14 mouse cellular contexts compared by ENCODE assay signal in the genomic region with DNA sequence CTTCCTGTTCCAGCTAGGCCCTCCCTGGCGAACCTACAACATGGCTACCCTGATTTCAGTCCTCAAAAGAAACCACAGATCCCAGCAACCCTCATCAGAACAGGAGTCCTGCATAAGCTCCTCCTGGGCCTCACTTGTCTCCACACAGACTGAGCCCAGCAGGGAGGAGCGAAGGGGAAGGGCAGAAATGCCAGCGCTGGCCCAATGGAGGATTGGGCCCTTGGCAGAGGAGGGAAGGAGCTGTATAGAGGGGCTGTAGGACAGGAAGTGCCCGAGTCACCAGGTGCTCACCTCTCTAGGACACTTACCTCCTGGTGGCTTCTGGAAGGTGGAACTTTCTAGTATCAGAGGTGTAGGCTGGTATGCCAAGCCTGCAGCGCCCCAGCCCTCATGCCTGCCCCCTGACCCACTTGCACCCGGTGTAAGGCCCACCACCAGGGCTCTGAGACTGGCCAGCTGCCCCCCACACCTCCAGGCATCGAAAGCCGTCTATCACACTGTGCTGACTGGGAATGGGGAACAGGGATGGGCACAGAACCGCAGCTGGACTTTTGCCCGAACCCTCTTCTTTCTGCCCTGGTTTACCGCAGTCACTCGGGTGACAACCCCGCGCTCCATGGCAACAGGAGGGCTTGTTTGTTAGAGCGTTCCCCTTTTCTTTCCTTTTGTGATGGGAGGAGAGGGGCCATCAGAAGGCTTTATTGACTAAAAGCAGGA. TPM values are rescaled to one million over a fixed set of nuclear protein-coding genes. Genes with fewer than 3 reads are reported as not detected.
A peak's percentile ranks its signal among the peaks of the same experiment; 100 is the strongest.
DNase-seq lines count a peak whose midpoint lies in the region; ATAC-seq lines count a peak whose summit lies in the region.
"Had no signal": no experiment of that assay in that cellular context is flagged by ENCODE, and none has a peak within 500 bp of the region (broad histone marks: within the 10 kb centered on the region; RNA-seq: fewer than 3 reads in every experiment).

No protein-coding gene starts in this region.

- H3K4me3 ChIP-seq in neural tube, embryonic 11.5 days (ENCODE audit: low read depth, low read length), result no peak overlapping the region
- H3K4me3 ChIP-seq in neural tube, embryonic 14.5 days (ENCODE audit: low read depth, low read length), result no peak overlapping the region
- H3K4me3 ChIP-seq: heart, embryonic 13.5 days; liver, embryonic 13.5 days had no signal

- no peaks in the 10 kb centered on the region for H3K36me3 ChIP-seq in neural tube, embryonic 11.5 days (ENCODE audit: control insufficient read depth, insufficient read depth, low read length)
- no peaks in the 10 kb centered on the region for H3K36me3 ChIP-seq in neural tube, embryonic 14.5 days (ENCODE audit: control insufficient read depth, insufficient read depth, low read length)
- H3K36me3 ChIP-seq: heart, embryonic 13.5 days; liver, embryonic 13.5 days had no signal

- 74% methylated on average over 15 of the region's 15 CpGs for WGBS in neural tube, embryonic 11.5 days
- 46% methylated on average over 15 of the region's 15 CpGs for WGBS in neural tube, embryonic 14.5 days

- H3K9ac ChIP-seq in neural tube, embryonic 11.5 days (ENCODE audit: low read length), result no peak overlapping the region
- H3K9ac ChIP-seq in neural tube, embryonic 14.5 days (replicated peaks; ENCODE audit: low read depth, low read length), result no peak overlapping the region
- H3K9ac ChIP-seq: liver, embryonic 13.5 days had no signal

- ATAC-seq in neural tube, embryonic 11.5 days (ENCODE audit: insufficient read depth, low FRiP score, low TSS enrichment), result no peak
- peak; percentile 37 to 43; a peak in 1 of 4 replicates for ATAC-seq in hematopoietic stem cell, adult 5-6 weeks (replicated peaks in 1 of 2; ENCODE audit: insufficient read depth in 1 of 2, low FRiP score in 2 of 2, low TSS enrichment in 1 of 2, low read depth in 1 of 2, poor library complexity in 2 of 2, severe bottlenecking in 2 of 2)
- no peak for ATAC-seq in neural tube, embryonic 14.5 days (ENCODE audit: low read depth)
- ATAC-seq in erythroid progenitor cell, adult 5-6 weeks (replicated peaks; ENCODE audit: low FRiP score, poor library complexity, severe bottlenecking), result no peak

- no peaks in the 10 kb centered on the region for H3K27me3 ChIP-seq in neural tube, embryonic 11.5 days (ENCODE audit: control insufficient read depth, insufficient read depth, low read length)
- H3K27me3 ChIP-seq in neural tube, embryonic 14.5 days (ENCODE audit: control insufficient read depth, insufficient read depth, low read length), result no peaks in the 10 kb centered on the region

- peak; percentile 64 for DNase-seq in cerebellum, adult 18-20 months
- DNase-seq in cerebellum, adult 8-10 months, result no peak
- no peak for DNase-seq in neural tube, embryonic 11.5 days (ENCODE audit: low spot score)
- DNase-seq in neural tube, embryonic 10.5 days (ENCODE audit: extremely low spot score, low spot score), result no peak
- DNase-seq in testis, postnatal 10 days (ENCODE audit: low spot score), result no peak
- DNase-seq: adrenal gland, adult 2 months; kidney, adult 8-10 months; liver, embryonic 13.5 days; thymus, postnatal 25 days had no signal

- H3K27ac ChIP-seq in neural tube, embryonic 11.5 days (ENCODE audit: low read depth, low read length), result peak overlapping the region; percentile 14; the same call in 1 of the 2 replicates
- H3K27ac ChIP-seq in neural tube, embryonic 14.5 days (ENCODE audit: low read depth, low read length), result peak overlapping the region; percentile 29
- H3K27ac ChIP-seq: heart, embryonic 13.5 days; liver, embryonic 13.5 days had no signal

- no peaks in the 10 kb centered on the region for H3K9me3 ChIP-seq in neural tube, embryonic 11.5 days (ENCODE audit: control insufficient read depth, low read length)
- no peaks in the 10 kb centered on the region for H3K9me3 ChIP-seq in neural tube, embryonic 14.5 days (ENCODE audit: control insufficient read depth, low read length)
- H3K9me3 ChIP-seq: heart, embryonic 13.5 days; liver, embryonic 13.5 days had no signal

- peaks cover 33% of the 10 kb centered on the region for H3K4me1 ChIP-seq in neural tube, embryonic 11.5 days (ENCODE audit: control insufficient read depth, insufficient read depth, low read length)
- H3K4me1 ChIP-seq in neural tube, embryonic 14.5 days (ENCODE audit: control insufficient read depth, insufficient read depth, low read length), result peaks cover 70% of the 10 kb centered on the region

- no peak overlapping the region for H3K4me2 ChIP-seq in neural tube, embryonic 11.5 days (ENCODE audit: low read depth)
- no peak overlapping the region for H3K4me2 ChIP-seq in neural tube, embryonic 14.5 days (ENCODE audit: low read depth, low read length)
- H3K4me2 ChIP-seq: heart, embryonic 13.5 days; liver, embryonic 13.5 days had no signal

RNA-seq across cellular contexts. Expression of gene Coro2b, which starts 16.9 kb away (rescaled TPM):
- 23.7 and 24.5 TPM in 2 replicates for polyA plus RNA-seq in neural tube, embryonic 11.5 days (2014; fragmentation: Nextera tagmentation; extraction: Ambion mirVana)
- total RNA-seq in hematopoietic stem cell, adult 5-6 weeks (2017), result 1.9 and 2.1 TPM in 2 replicates
- polyA plus RNA-seq in neural tube, embryonic 14.5 days (2014; fragmentation: Nextera tagmentation; extraction: Ambion mirVana), result 32.5 and 34.5 TPM in 2 replicates
- total RNA-seq in erythroid progenitor cell, adult 5-6 weeks (2015; ENCODE audit: low replicate concordance), result not detected in 2 replicates
- 0.13 TPM in 1 of 2 replicates, not detected in the other for total RNA-seq in erythroid progenitor cell, adult 5-6 weeks (2017; ENCODE audit: low replicate concordance)
- total RNA-seq: MEL had no signal

Comparison
In these comparisons a context has a peak if more than half of its experiments do, and no peak if none do; other contexts are left out.
1. DNase-seq: peak in cerebellum, adult 18-20 months (2 of 2); none in cerebellum, adult 8-10 months (single experiment), neural tube, embryonic 11.5 days (single experiment), neural tube, embryonic 10.5 days (single experiment) and testis, postnatal 10 days (single experiment).
2. ATAC-seq: peak in hematopoietic stem cell, adult 5-6 weeks (2 of 2); none in neural tube, embryonic 11.5 days (single experiment), neural tube, embryonic 14.5 days (single experiment) and erythroid progenitor cell, adult 5-6 weeks (single experiment).